Mouse (Mus musculus) neutrophil, adult 65 days (primary cell): ENCODE measurements around the gene Tmem210. TPM values are rescaled to one million over a fixed set of nuclear protein-coding genes. Genes with fewer than 3 reads are reported as not detected.

Experiments
- total RNA-seq: library from RNA; stranded (reverse); gene quantifications from 2 replicates; pipeline ENCODE4 v1.2.4, GENCODE M21; 2023

Tmem210 gene
- not detected in 2 replicates for total RNA-seq

GRCm38 (mm10) chr2:25287927-25288649 lies at the start of gene Tmem210:
Tmem210 (plus strand) TSS chr2:25288145.

GRCm38 (mm10) chr2:25242101-25242506 lies 45.8 kb upstream of the Tmem210 start, which contains the start of the genes Rnf208 and Cysrt1:
Rnf208 (plus strand) TSS chr2:25242255.
Cysrt1 (minus strand) TSS chr2:25242452.

GRCm38 (mm10) chr2:25246183-25247072 lies 41.5 kb upstream of the Tmem210 start, which contains the start of gene AL732309.1:
AL732309.1 (minus strand) TSS chr2:25246863.

GRCm38 (mm10) chr2:25255284-25255779 lies 32.6 kb upstream of the Tmem210 start, which contains the start of gene Tmem203:
Tmem203 (plus strand) TSS chr2:25255439.

GRCm38 (mm10) chr2:25262291-25262767 lies 25.6 kb upstream of the Tmem210 start, which contains the start of gene Tprn:
Tprn (plus strand) TSS chr2:25262618.

GRCm38 (mm10) chr2:25271827-25272511 lies 16.0 kb upstream of the Tmem210 start, which contains the start of the genes Ssna1 and Anapc2:
Ssna1 (minus strand) TSS chr2:25272438.
Anapc2 (plus strand) TSS chr2:25272478.

GRCm38 (mm10) chr2:25289651-25290050 lies 1.7 kb downstream of the Tmem210 start, which contains the start of gene Lrrc26:
Lrrc26 (plus strand) TSS chr2:25289915.

GRCm38 (mm10) chr2:25318971-25319773 lies 31.2 kb downstream of the Tmem210 start, which contains the start of gene Grin1:
Grin1 (minus strand) TSS chr2:25319187.

GRCm38 (mm10) chr2:25332286-25333160 lies 44.6 kb downstream of the Tmem210 start, which contains the start of gene Man1b1:
Man1b1 (plus strand) TSS chr2:25332338.

Other genes starting within 250 kb of the Tmem210 start
- 13.3 and 21.1 TPM in 2 replicates for gene Nsmf, start 233.8 kb upstream of the Tmem210 start, total RNA-seq
- gene Entpd8, start 207.8 kb upstream of the Tmem210 start, total RNA-seq, result not detected in 2 replicates
- gene Noxa1, start 193.0 kb upstream of the Tmem210 start, total RNA-seq, result not detected in 2 replicates
- gene Nrarp, start 107.4 kb upstream of the Tmem210 start, total RNA-seq, result 0.47 and 0.79 TPM in 2 replicates
- 33.2 and 33.9 TPM in 2 replicates for gene Tor4a, start 91.3 kb upstream of the Tmem210 start, total RNA-seq
- gene Nelfb, start 76.7 kb upstream of the Tmem210 start, total RNA-seq, result 40.8 and 59.3 TPM in 2 replicates
- not detected in 2 replicates for gene Stpg3, start 73.5 kb upstream of the Tmem210 start, total RNA-seq
- not detected in 2 replicates for gene Fam166a, start 69.4 kb upstream of the Tmem210 start, total RNA-seq
- 227 and 252 TPM in 2 replicates for gene Tubb4b, start 63.4 kb upstream of the Tmem210 start, total RNA-seq
- gene Slc34a3, start 53.8 kb upstream of the Tmem210 start, total RNA-seq, result not detected in 2 replicates
- gene Rnf224, start 51.4 kb upstream of the Tmem210 start, total RNA-seq, result not detected in 2 replicates
- gene Rnf208, start 45.9 kb upstream of the Tmem210 start, total RNA-seq, result 0.57 TPM in 1 of 2 replicates, not detected in the other
- gene Cysrt1, start 45.7 kb upstream of the Tmem210 start, total RNA-seq, result not detected in 2 replicates
- 3.1 and 5.6 TPM in 2 replicates for gene AL732309.1, start 41.3 kb upstream of the Tmem210 start, total RNA-seq
- gene Tmem203, start 32.7 kb upstream of the Tmem210 start, total RNA-seq, result 18.5 and 30.7 TPM in 2 replicates
- 7.5 and 9.1 TPM in 2 replicates for gene Tprn, start 25.5 kb upstream of the Tmem210 start, total RNA-seq
- 52.4 and 52.7 TPM in 2 replicates for gene Ssna1, start 15.7 kb upstream of the Tmem210 start, total RNA-seq
- 71.6 and 79.3 TPM in 2 replicates for gene Anapc2, start 15.7 kb upstream of the Tmem210 start, total RNA-seq
- not detected in 2 replicates for gene Lrrc26, start 1.8 kb downstream of the Tmem210 start, total RNA-seq
- not detected in 2 replicates for gene Grin1, start 31.0 kb downstream of the Tmem210 start, total RNA-seq
- 30.4 and 42.8 TPM in 2 replicates for gene Man1b1, start 44.2 kb downstream of the Tmem210 start, total RNA-seq
- 13.5 and 19.6 TPM in 2 replicates for gene Dpp7, start 68.2 kb downstream of the Tmem210 start, total RNA-seq
- 24.2 and 29.5 TPM in 2 replicates for gene Uap1l1, start 77.5 kb downstream of the Tmem210 start, total RNA-seq
- gene Sapcd2, start 84.2 kb downstream of the Tmem210 start, total RNA-seq, result 8.6 and 10.6 TPM in 2 replicates
- not detected in 2 replicates for gene Entpd2, start 107.7 kb downstream of the Tmem210 start, total RNA-seq
- gene Npdc1, start 111.2 kb downstream of the Tmem210 start, total RNA-seq, result not detected in 2 replicates
- 10.7 and 13.7 TPM in 2 replicates for gene Fut7, start 135.1 kb downstream of the Tmem210 start, total RNA-seq
- gene Abca2, start 140.6 kb downstream of the Tmem210 start, total RNA-seq, result 19.6 and 21.3 TPM in 2 replicates
- gene Clic3, start 168.7 kb downstream of the Tmem210 start, total RNA-seq, result not detected in 2 replicates
- 43.8 and 56.9 TPM in 2 replicates for gene Paxx, start 172.9 kb downstream of the Tmem210 start, total RNA-seq
- gene Ptgds, start 181.9 kb downstream of the Tmem210 start, total RNA-seq, result not detected in 2 replicates
- gene Lcn12, start 205.8 kb downstream of the Tmem210 start, total RNA-seq, result not detected in 2 replicates
- gene Fbxw5, start 212.6 kb downstream of the Tmem210 start, total RNA-seq, result 25.8 and 26.4 TPM in 2 replicates
- gene C8g, start 213.6 kb downstream of the Tmem210 start, total RNA-seq, result 1.2 TPM in 1 of 2 replicates, not detected in the other